Mouse (Mus musculus): Measurements from ENCODE around the gene March1. TPM values are rescaled to one million over a fixed set of nuclear protein-coding genes. Genes with fewer than 3 reads are reported as not detected.
"Not testable (repeated sequence)": the region's sequence is repeated elsewhere in the genome, so short reads cannot be mapped to it uniquely, and the experiment has no call there.

March1 gene
- polyA plus RNA-seq, 1 experiment from 2014 or later = 54.5 TPM

GRCm38 (mm10) chr8:66404711-66405414 lies 787.2 kb downstream of the March1 start:
- H3K4me1 ChIP-seq (ENCODE audit: control insufficient read depth, insufficient read depth, low read length) = no peaks in the 10 kb centered on the region
- H3K4me3 ChIP-seq (replicated peaks; ENCODE audit: low read depth, low read length) = no peak overlapping the region
- H3K4me2 ChIP-seq (ENCODE audit: low read length) = no peak overlapping the region
- WGBS = 82% methylated on average over 2 of the region's 2 CpGs
- H3K27me3 ChIP-seq (ENCODE audit: control insufficient read depth, insufficient read depth, low read length) = no peaks in the 10 kb centered on the region
- no peaks in the 10 kb centered on the region for H3K9me3 ChIP-seq (ENCODE audit: control insufficient read depth, low read length)
- H3K36me3 ChIP-seq (ENCODE audit: control insufficient read depth, insufficient read depth, low read length) = no peaks in the 10 kb centered on the region
- no peak overlapping the region for H3K27ac ChIP-seq (replicated peaks; ENCODE audit: low read depth, low read length)
- ATAC-seq (ENCODE audit: low FRiP score, low TSS enrichment) (no peak), DNase-seq (no peak)
- no peak overlapping the region for H3K9ac ChIP-seq (replicated peaks; ENCODE audit: low read length)

DNA sequence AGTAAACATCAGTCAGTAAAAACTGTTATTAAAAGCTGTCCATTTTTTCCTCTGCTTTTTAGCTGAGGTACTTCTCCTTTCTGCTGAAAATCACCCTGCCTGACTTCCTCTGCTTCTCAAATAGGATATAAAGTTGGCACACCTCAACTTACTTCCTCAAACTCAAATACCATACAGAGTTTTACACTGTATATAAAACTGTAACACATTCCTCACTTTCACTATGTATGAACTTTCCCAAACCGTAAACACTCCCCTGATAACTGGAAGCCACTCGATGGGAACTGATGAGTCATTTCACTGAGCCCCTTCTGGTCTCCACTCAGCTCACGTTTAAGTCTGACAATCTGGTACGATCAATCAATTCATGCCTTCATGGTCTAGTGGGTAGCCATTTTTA lies 788.1 kb downstream of the March1 start:
- 77% methylated on average over 4 of the region's 4 CpGs for WGBS
- H3K27me3 ChIP-seq (ENCODE audit: control insufficient read depth, insufficient read depth, low read length); ATAC-seq (ENCODE audit: low FRiP score, low TSS enrichment): not testable (repeated sequence)

GRCm38 (mm10) chr8:66406596-66407361 lies 789.1 kb downstream of the March1 start:
- DNase-seq (no peak), ATAC-seq (ENCODE audit: low FRiP score, low TSS enrichment) (no peak)
- Histone ChIP-seq H3K9me3 (ENCODE audit: control insufficient read depth, low read length) (no peaks in the 10 kb centered on the region), H3K36me3 (ENCODE audit: control insufficient read depth, insufficient read depth, low read length) (no peaks in the 10 kb centered on the region), H3K27me3 (ENCODE audit: control insufficient read depth, insufficient read depth, low read length) (no peaks in the 10 kb centered on the region), H3K4me3 (replicated peaks; ENCODE audit: low read depth, low read length) (no peak overlapping the region), H3K9ac (replicated peaks; ENCODE audit: low read length) (no peak overlapping the region), H3K4me1 (ENCODE audit: control insufficient read depth, insufficient read depth, low read length) (no peaks in the 10 kb centered on the region), H3K4me2 (ENCODE audit: low read length) (no peak overlapping the region), H3K27ac (replicated peaks; ENCODE audit: low read depth, low read length) (no peak overlapping the region)
- WGBS = 94% methylated on average over 6 of the region's 6 CpGs

More for the DNA sequence above, 788.1 kb downstream of the March1 start:
- not testable (repeated sequence) for H3K36me3 ChIP-seq (ENCODE audit: control insufficient read depth, insufficient read depth, low read length); DNase-seq; H3K9ac ChIP-seq (replicated peaks; ENCODE audit: low read length); H3K27ac ChIP-seq (replicated peaks; ENCODE audit: low read depth, low read length); H3K4me3 ChIP-seq (replicated peaks; ENCODE audit: low read depth, low read length); H3K9me3 ChIP-seq (ENCODE audit: control insufficient read depth, low read length); H3K4me2 ChIP-seq (ENCODE audit: low read length); H3K4me1 ChIP-seq (ENCODE audit: control insufficient read depth, insufficient read depth, low read length)

DNA sequence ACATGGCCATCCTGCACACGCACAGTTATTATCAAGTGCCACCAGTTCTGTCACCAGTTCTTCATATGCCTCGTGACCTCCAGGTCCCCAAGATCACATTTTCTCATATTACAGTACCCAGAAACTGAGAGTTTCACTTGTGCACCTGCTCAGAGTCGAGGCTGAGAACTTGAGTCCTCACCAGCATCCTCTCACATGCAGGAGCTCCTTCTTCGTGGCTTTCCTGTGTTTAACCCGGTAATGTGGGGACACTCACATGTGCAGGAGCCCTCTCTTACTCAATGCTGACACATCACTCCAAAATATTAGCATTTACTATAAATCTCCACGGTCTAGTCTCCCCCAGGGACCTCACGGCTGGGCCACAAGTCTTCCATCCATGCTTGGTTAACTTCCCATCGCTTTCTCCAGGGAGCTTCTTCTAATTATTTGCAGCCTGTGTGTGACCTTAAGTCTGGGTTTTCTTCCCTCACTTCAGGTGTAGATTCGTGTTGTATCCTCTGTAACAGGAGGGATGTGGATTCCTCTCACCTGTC lies 792.4 kb downstream of the March1 start:
- Histone ChIP-seq H3K36me3 (ENCODE audit: control insufficient read depth, insufficient read depth, low read length) (no peaks in the 10 kb centered on the region), H3K4me1 (ENCODE audit: control insufficient read depth, insufficient read depth, low read length) (no peaks in the 10 kb centered on the region), H3K4me3 (replicated peaks; ENCODE audit: low read depth, low read length) (no peak overlapping the region), H3K9ac (replicated peaks; ENCODE audit: low read length) (no peak overlapping the region), H3K27me3 (ENCODE audit: control insufficient read depth, insufficient read depth, low read length) (no peaks in the 10 kb centered on the region), H3K27ac (replicated peaks; ENCODE audit: low read depth, low read length) (no peak overlapping the region), H3K9me3 (ENCODE audit: control insufficient read depth, low read length) (no peaks in the 10 kb centered on the region), H3K4me2 (ENCODE audit: low read length) (no peak overlapping the region)
- ATAC-seq (ENCODE audit: low FRiP score, low TSS enrichment) = no peak
- DNase-seq = no peak
- 84% methylated on average over 9 of the region's 9 CpGs for WGBS

DNA sequence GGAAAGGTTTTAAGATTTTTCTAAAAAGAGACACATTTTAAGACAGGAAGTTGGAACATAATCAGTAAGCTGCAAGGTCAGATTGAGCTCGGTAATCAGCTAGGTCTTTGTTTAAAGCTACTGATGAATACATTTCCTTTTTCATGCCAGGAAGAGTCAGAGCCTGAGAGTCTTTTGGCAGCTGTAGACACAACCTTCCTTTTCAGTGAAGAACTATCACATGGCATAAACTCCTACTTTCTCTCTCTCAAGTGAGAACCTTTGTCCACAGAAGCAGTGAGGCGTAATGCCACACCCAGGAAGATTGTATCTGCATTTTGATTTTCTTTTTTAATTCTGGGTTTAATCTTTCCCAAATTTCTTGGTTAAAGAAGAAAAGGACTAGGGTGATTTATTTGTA lies 795.4 kb downstream of the March1 start:
- WGBS = 70% methylated on average over 2 of the region's 2 CpGs
- H3K27ac ChIP-seq (replicated peaks; ENCODE audit: low read depth, low read length) = no peak overlapping the region
- no peaks in the 10 kb centered on the region for H3K36me3 ChIP-seq (ENCODE audit: control insufficient read depth, insufficient read depth, low read length)
- H3K4me2 ChIP-seq (ENCODE audit: low read length) = no peak overlapping the region
- H3K27me3 ChIP-seq (ENCODE audit: control insufficient read depth, insufficient read depth, low read length) = no peaks in the 10 kb centered on the region
- DNase-seq (no peak), ATAC-seq (ENCODE audit: low FRiP score, low TSS enrichment) (no peak)
- no peak overlapping the region for H3K9ac ChIP-seq (replicated peaks; ENCODE audit: low read length)
- H3K9me3 ChIP-seq (ENCODE audit: control insufficient read depth, low read length) = no peaks in the 10 kb centered on the region
- no peaks in the 10 kb centered on the region for H3K4me1 ChIP-seq (ENCODE audit: control insufficient read depth, insufficient read depth, low read length)
- no peak overlapping the region for H3K4me3 ChIP-seq (replicated peaks; ENCODE audit: low read depth, low read length)

- no peak overlapping the region for H3K9ac ChIP-seq (replicated peaks; ENCODE audit: low read length)
Measured at GRCm38 (mm10) chr8:66415234-66415633, 797.5 kb downstream of the March1 start.

DNA sequence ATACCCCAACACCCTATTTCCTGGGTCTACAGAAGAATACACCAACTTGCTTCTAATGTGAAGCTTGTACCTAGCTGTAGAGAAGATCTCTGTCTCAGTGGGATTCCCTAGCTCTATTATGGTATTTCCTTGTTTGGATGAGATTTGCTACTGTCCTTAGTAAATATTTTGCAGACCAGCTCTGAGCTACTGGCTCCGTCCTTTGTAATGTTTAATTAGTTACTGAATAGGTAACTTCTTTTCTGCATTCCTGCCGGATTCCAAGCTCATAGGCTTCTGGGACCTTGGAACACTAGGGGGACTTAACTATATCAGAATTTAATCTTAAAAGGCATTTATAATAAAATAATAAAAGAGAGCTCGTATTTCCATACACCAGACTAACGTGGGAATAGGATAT lies 799.9 kb downstream of the March1 start:
- H3K27ac ChIP-seq (replicated peaks; ENCODE audit: low read depth, low read length); H3K36me3 ChIP-seq (ENCODE audit: control insufficient read depth, insufficient read depth, low read length); ATAC-seq (ENCODE audit: low FRiP score, low TSS enrichment); DNase-seq; H3K4me1 ChIP-seq (ENCODE audit: control insufficient read depth, insufficient read depth, low read length); H3K9ac ChIP-seq (replicated peaks; ENCODE audit: low read length); H3K4me2 ChIP-seq (ENCODE audit: low read length); H3K9me3 ChIP-seq (ENCODE audit: control insufficient read depth, low read length); H3K27me3 ChIP-seq (ENCODE audit: control insufficient read depth, insufficient read depth, low read length); H3K4me3 ChIP-seq (replicated peaks; ENCODE audit: low read depth, low read length): not testable (repeated sequence)
- WGBS = 89% methylated on average over 4 of the region's 4 CpGs

More at GRCm38 (mm10) chr8:66415234-66415633, 797.5 kb downstream of the March1 start:
- H3K27ac ChIP-seq (replicated peaks; ENCODE audit: low read depth, low read length) = no peak overlapping the region
- H3K9me3 ChIP-seq (ENCODE audit: control insufficient read depth, low read length) = no peaks in the 10 kb centered on the region
- ATAC-seq (ENCODE audit: low FRiP score, low TSS enrichment) = no peak
- no peak overlapping the region for H3K4me2 ChIP-seq (ENCODE audit: low read length)
- no peaks in the 10 kb centered on the region for H3K36me3 ChIP-seq (ENCODE audit: control insufficient read depth, insufficient read depth, low read length)
- H3K27me3 ChIP-seq (ENCODE audit: control insufficient read depth, insufficient read depth, low read length) = no peaks in the 10 kb centered on the region
- 90% methylated on average over 2 of the region's 2 CpGs for WGBS
- DNase-seq = no peak
- H3K4me3 ChIP-seq (replicated peaks; ENCODE audit: low read depth, low read length) = no peak overlapping the region
- H3K4me1 ChIP-seq (ENCODE audit: control insufficient read depth, insufficient read depth, low read length) = no peaks in the 10 kb centered on the region

GRCm38 (mm10) chr8:66430639-66431038 lies 812.9 kb downstream of the March1 start:
- H3K4me1 ChIP-seq (ENCODE audit: control insufficient read depth, insufficient read depth, low read length) = no peaks in the 10 kb centered on the region
- H3K4me3 ChIP-seq (replicated peaks; ENCODE audit: low read depth, low read length) = no peak overlapping the region
- ATAC-seq (ENCODE audit: low FRiP score, low TSS enrichment) (no peak), DNase-seq (no peak)
- 78% methylated on average over 2 of the region's 2 CpGs for WGBS
- no peaks in the 10 kb centered on the region for H3K9me3 ChIP-seq (ENCODE audit: control insufficient read depth, low read length)
- H3K27ac ChIP-seq (replicated peaks; ENCODE audit: low read depth, low read length) = no peak overlapping the region
- no peaks in the 10 kb centered on the region for H3K27me3 ChIP-seq (ENCODE audit: control insufficient read depth, insufficient read depth, low read length)
- no peaks in the 10 kb centered on the region for H3K36me3 ChIP-seq (ENCODE audit: control insufficient read depth, insufficient read depth, low read length)
- no peak overlapping the region for H3K4me2 ChIP-seq (ENCODE audit: low read length)
- H3K9ac ChIP-seq (replicated peaks; ENCODE audit: low read length) = no peak overlapping the region

DNA sequence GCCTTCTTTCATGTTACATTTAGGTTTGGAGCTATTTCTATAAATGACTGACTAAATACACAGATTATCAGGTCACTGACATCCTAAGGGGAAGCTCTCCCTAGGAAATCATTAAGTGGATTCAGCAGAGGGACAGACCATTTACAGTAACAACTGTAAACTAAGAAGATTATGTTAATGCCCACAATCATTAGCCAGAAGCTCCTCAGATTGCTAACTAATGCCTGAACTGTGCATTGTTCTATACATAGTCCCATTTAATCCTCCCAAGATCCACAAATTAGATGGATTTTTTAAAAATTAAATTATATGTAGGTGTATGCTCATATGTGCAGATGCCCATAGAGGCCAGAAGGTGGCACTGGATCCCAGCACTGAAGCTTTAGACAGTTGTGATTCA lies 815.9 kb downstream of the March1 start:
- DNase-seq (no peak), ATAC-seq (ENCODE audit: low FRiP score, low TSS enrichment) (no peak)
- Histone ChIP-seq H3K9ac (replicated peaks; ENCODE audit: low read length) (no peak overlapping the region), H3K9me3 (ENCODE audit: control insufficient read depth, low read length) (no peaks in the 10 kb centered on the region), H3K4me3 (replicated peaks; ENCODE audit: low read depth, low read length) (no peak overlapping the region), H3K4me1 (ENCODE audit: control insufficient read depth, insufficient read depth, low read length) (no peaks in the 10 kb centered on the region), H3K4me2 (ENCODE audit: low read length) (no peak overlapping the region), H3K36me3 (ENCODE audit: control insufficient read depth, insufficient read depth, low read length) (no peaks in the 10 kb centered on the region), H3K27me3 (ENCODE audit: control insufficient read depth, insufficient read depth, low read length) (no peaks in the 10 kb centered on the region), H3K27ac (replicated peaks; ENCODE audit: low read depth, low read length) (no peak overlapping the region)

All from midbrain, embryonic 14.5 days (tissue).